Mouse (Mus musculus) G1E (cell line): ENCODE measurements around the gene Kazald1.

Source experiments
- CTCF ChIP-seq: IDR thresholded peaks from 2 replicates; pipeline ENCODE4 v1.5.1; 2012; ENCODE audit warnings: low read depth, low read length, inconsistent platforms, mixed read lengths
- TAL1 ChIP-seq: conservative IDR thresholded peaks from 2 replicates; pipeline ENCODE4 v1.6.1; 2012; ENCODE audit warnings: low read depth, low read length, inconsistent platforms, mixed read lengths

DNA sequence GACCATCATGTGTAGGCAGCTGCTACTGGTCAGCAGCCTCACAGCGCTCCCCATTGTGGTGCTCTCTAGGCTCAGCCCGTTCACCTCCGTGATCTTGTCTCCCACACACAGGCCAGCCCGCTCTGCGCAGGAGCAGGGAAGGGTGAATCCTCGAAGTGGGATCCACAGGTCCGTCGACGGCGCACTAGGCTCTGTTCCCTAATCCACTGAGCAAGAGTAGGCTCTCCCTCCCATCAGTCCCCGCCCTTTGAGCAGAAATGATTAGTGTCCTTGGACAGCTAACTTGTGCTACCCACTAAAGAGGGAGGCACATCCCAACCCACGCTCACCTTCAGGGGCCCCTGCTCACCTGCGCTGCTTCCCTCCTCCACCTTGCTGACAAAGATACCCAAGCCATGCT, 34.8 kb upstream of the Kazald1 start:
- TF ChIP-seq CTCF (no peak), TAL1 (no peak)
